Mouse (Mus musculus) C2C12 (cell line): ENCODE measurements around the gene Snx5. TPM values are rescaled to one million over a fixed set of nuclear protein-coding genes. Genes with fewer than 3 reads are reported as not detected.

Source experiments
- H3K27me3 ChIP-seq: one replicate; pipeline ENCODE4 v1.6.1; 2011; ENCODE audit not compliant: control insufficient read depth, insufficient read depth, insufficient read length
- H3K36me3 ChIP-seq: one replicate; pipeline ENCODE4 v1.6.1; 2011; ENCODE audit not compliant: control insufficient read depth, insufficient read depth
- H3K4me3 ChIP-seq: one replicate; pipeline ENCODE4 v1.5.1; 2011; ENCODE audit warnings: mild to moderate bottlenecking, control low read depth; ENCODE audit not compliant: poor library complexity, insufficient read depth, severe bottlenecking
- H3K79me2 ChIP-seq: one replicate; pipeline ENCODE4 v1.6.1; 2011; ENCODE audit not compliant: control insufficient read depth, insufficient read depth
- H3K79me3 ChIP-seq: one replicate; pipeline ENCODE4 v1.6.1; 2011; ENCODE audit warnings: low read depth, control low read depth
- H3ac ChIP-seq: one replicate; pipeline ENCODE3; 2011; ENCODE audit warnings: low read depth; ENCODE audit not compliant: control insufficient read depth, insufficient read length
- CEBPB ChIP-seq: IDR thresholded peaks from one replicate; pipeline ENCODE4 v1.6.1; 2011; ENCODE audit warnings: low read depth, mild to moderate bottlenecking, control low read depth, moderate library complexity
- CTCF ChIP-seq: IDR thresholded peaks from one replicate; pipeline ENCODE4 v1.5.1; 2011; ENCODE audit not compliant: control insufficient read depth, insufficient read depth, insufficient read length
- FOSL1 ChIP-seq: IDR thresholded peaks from one replicate; pipeline ENCODE4 v1.8.0; 2011; ENCODE audit warnings: mild to moderate bottlenecking, low read length; ENCODE audit not compliant: poor library complexity, insufficient read depth, severe bottlenecking
- MAX ChIP-seq: IDR thresholded peaks from one replicate; pipeline ENCODE4 v1.6.1; 2011; ENCODE audit warnings: mild to moderate bottlenecking, control low read depth
- MYOD1 ChIP-seq: IDR thresholded peaks from one replicate; pipeline ENCODE4 v1.6.1; 2011; ENCODE audit warnings: low read depth; ENCODE audit not compliant: control insufficient read depth, insufficient read length
- MYOG ChIP-seq: IDR thresholded peaks from one replicate; pipeline ENCODE4 v1.6.1; 2011; ENCODE audit not compliant: control insufficient read depth, insufficient read length; ENCODE audit errors: extremely low read depth
- USF1 ChIP-seq: IDR thresholded peaks from one replicate; pipeline ENCODE4 v1.6.1; 2011; ENCODE audit warnings: low read depth, mild to moderate bottlenecking, control low read depth, moderate library complexity
- polyA plus RNA-seq: library from polyadenylated mRNA; unstranded; fragments of >200 nt; fragmentation: generic; extraction: Trizol; gene quantifications from one replicate; pipeline ENCODE4 v1.2.1, GENCODE M21; 2012; ENCODE audit warnings: missing spikeins

Gene Snx5
- polyA plus RNA-seq, 1 experiment = 87.4 TPM

- TF ChIP-seq CEBPB (no peak), MAX (no peak), MYOD1 (no peak), MYOG (no peak), FOSL1 (no peak), CTCF (no peak)
- Histone ChIP-seq H3K27me3 (no peaks in the 10 kb centered on the region), H3ac (peak overlapping the region; percentile 98), H3K4me3 (peak overlapping the region; percentile 96), H3K36me3 (peaks cover 72% of the 10 kb centered on the region), H3K79me2 (peaks cover 100% of the 10 kb centered on the region), H3K79me3 (peaks cover 78% of the 10 kb centered on the region)
Observed at GRCm38 (mm10) chr2:144269679-144270475, 829 bp downstream of the Snx5 start.

DNA sequence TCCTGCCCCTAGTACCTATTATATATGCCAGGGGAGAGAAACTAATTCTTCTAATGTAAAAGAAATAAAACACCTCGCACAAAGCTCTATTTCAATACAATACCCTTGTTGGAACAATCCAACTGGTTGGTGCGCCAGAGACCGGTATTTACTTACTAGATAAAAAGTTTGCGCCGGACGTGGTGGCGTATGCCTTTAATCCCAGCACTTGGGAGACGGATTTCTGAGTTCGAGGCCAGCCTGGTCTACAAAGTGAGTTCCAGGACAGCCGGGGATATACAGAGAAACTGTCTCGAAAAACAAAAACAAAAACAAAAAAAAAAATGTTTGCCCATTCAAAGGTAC lies 1.4 kb downstream of the Snx5 start:
- peaks cover 100% of the 10 kb centered on the region for H3K79me2 ChIP-seq
- H3K27me3 ChIP-seq = no peaks in the 10 kb centered on the region
- TF ChIP-seq MYOD1 (no peak), MYOG (no peak), CTCF (no peak), CEBPB (no peak)
- H3K79me3 ChIP-seq = peaks cover 84% of the 10 kb centered on the region
- peaks cover 72% of the 10 kb centered on the region for H3K36me3 ChIP-seq
- peak overlapping the region; percentile 96 for H3K4me3 ChIP-seq
- H3ac ChIP-seq = peak overlapping the region; percentile 61

- TF ChIP-seq CTCF (no peak), FOSL1 (no peak), MYOG (no peak), MYOD1 (no peak), USF1 (no peak), MAX (no peak), CEBPB (no peak)
- peak overlapping the region; percentile 61 for H3ac ChIP-seq
- peaks cover 86% of the 10 kb centered on the region for H3K79me3 ChIP-seq
- H3K27me3 ChIP-seq = no peaks in the 10 kb centered on the region
- H3K36me3 ChIP-seq = peaks cover 78% of the 10 kb centered on the region
- H3K79me2 ChIP-seq = peaks cover 100% of the 10 kb centered on the region
- peak overlapping the region; percentile 96 for H3K4me3 ChIP-seq
Observed at GRCm38 (mm10) chr2:144268446-144269305, 2.0 kb downstream of the Snx5 start.

DNA sequence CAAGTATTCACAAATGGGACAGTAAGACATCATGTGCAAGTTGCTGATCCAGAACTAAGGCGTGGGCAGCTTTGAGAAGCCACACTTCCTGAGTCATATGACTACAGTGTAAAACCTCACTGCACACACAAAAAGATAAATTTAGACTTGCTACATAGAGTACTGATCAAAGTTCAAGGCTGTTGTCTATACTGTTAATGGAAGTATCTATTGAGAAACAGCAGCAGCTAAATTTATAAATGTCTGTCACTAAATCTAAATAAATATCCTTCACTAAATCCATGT lies 3.0 kb downstream of the Snx5 start:
- peak overlapping the region; percentile 96 for H3K4me3 ChIP-seq
- H3K79me2 ChIP-seq = peaks cover 100% of the 10 kb centered on the region
- no peaks in the 10 kb centered on the region for H3K27me3 ChIP-seq
- peaks cover 90% of the 10 kb centered on the region for H3K79me3 ChIP-seq
- H3K36me3 ChIP-seq = peaks cover 80% of the 10 kb centered on the region
- H3ac ChIP-seq = peak overlapping the region; percentile 27
- TF ChIP-seq MYOD1 = no peak
- TF ChIP-seq CTCF = no peak
- TF ChIP-seq USF1 = peak; percentile 27
- no peak for TF ChIP-seq MYOG
- no peak for TF ChIP-seq MAX
- TF ChIP-seq FOSL1 = no peak

DNA sequence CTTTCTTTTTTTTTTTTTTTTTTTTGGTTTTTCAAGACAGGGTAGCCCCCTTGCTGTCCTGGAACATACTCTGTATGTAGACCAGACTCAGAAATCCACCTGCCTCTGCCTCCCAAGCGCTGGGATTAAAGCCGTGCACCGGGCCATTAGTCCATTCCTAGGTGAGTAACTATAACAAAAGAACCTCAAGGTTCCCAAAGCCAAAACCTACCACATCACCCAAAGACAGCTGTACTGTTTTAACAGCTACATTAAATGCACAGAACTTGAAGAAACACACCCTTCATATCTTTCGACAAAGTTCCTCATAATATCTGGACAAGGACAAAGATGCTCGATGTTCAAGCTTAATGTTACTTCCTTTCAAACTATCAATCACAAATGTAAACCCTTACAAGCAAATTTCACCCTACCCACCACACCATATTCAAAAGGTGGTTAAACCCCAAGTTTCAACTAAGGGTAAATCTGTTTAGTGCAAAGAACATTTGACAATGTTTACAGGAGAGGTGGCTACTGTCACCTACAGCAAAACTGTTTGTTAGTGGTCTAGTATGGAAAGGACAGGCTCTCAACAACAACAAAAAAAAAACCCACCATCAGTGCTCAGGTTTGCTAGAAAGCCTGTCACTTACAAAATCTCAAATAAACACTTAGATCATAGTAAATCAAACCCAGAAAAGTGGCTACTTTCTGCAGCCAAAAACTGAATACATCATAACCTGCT lies 3.5 kb downstream of the Snx5 start:
- peak overlapping the region; percentile 27 for H3ac ChIP-seq
- H3K79me3 ChIP-seq = peaks cover 91% of the 10 kb centered on the region
- peak overlapping the region; percentile 96 for H3K4me3 ChIP-seq
- peaks cover 81% of the 10 kb centered on the region for H3K36me3 ChIP-seq
- peaks cover 100% of the 10 kb centered on the region for H3K79me2 ChIP-seq
- TF ChIP-seq CTCF (no peak), MAX (no peak), CEBPB (no peak), MYOD1 (no peak), USF1 (no peak), MYOG (no peak), FOSL1 (no peak)
- H3K27me3 ChIP-seq = no peaks in the 10 kb centered on the region
